Comparison of ENCODE assay signal across 21 mouse cellular contexts in genomic region chr13:101127808-101128207, GRCm38 (mm10).
"Had no signal": no experiment of that assay in that cellular context is flagged by ENCODE, and none has a peak within 500 bp of the region (broad histone marks: within the 10 kb centered on the region; RNA-seq: fewer than 3 reads in every experiment).

No protein-coding gene starts in this region.

- H3K27me3 ChIP-seq: liver, embryonic 15.5 days; lung, embryonic 15.5 days; midbrain, embryonic 13.5 days; midbrain, embryonic 15.5 days; neural tube, embryonic 12.5 days; stomach, embryonic 15.5 days had no signal

- H3K9me3 ChIP-seq: liver, embryonic 15.5 days; lung, embryonic 15.5 days; midbrain, embryonic 13.5 days; midbrain, embryonic 15.5 days; neural tube, embryonic 12.5 days; stomach, embryonic 15.5 days had no signal

- H3K27ac ChIP-seq: liver, embryonic 15.5 days; lung, embryonic 15.5 days; macrophage; midbrain, embryonic 13.5 days; midbrain, embryonic 15.5 days; neural tube, embryonic 12.5 days; stomach, embryonic 15.5 days; stomach, postnatal 0 days had no signal

- H3K4me3 ChIP-seq: liver, embryonic 15.5 days; lung, embryonic 15.5 days; midbrain, embryonic 13.5 days; midbrain, embryonic 15.5 days; neural tube, embryonic 12.5 days; stomach, embryonic 15.5 days had no signal

- H3K4me2 ChIP-seq: liver, embryonic 15.5 days; lung, embryonic 15.5 days; midbrain, embryonic 11.5 days; midbrain, embryonic 13.5 days; midbrain, embryonic 15.5 days; neural tube, embryonic 12.5 days; stomach, embryonic 15.5 days had no signal

- DNase-seq: liver, postnatal 0 days; lung, adult 2 months; lung, postnatal 14 days; lung, postnatal 36 days; right cerebral cortex, adult 18-20 months; right cerebral cortex, postnatal 25 days; right cerebral cortex, postnatal 4 days; spleen, adult 18-20 months; thymus, adult 2 months; thymus, postnatal 25 days; thymus, postnatal 4 days had no signal

- H3K9ac ChIP-seq: liver, embryonic 15.5 days; liver, postnatal 0 days; lung, embryonic 15.5 days; midbrain, embryonic 13.5 days; midbrain, embryonic 15.5 days; neural tube, embryonic 12.5 days; stomach, embryonic 15.5 days had no signal

- H3K4me1 ChIP-seq: liver, embryonic 15.5 days; lung, embryonic 15.5 days; midbrain, embryonic 13.5 days; midbrain, embryonic 15.5 days; neural tube, embryonic 12.5 days; stomach, embryonic 15.5 days had no signal

- H3K36me3 ChIP-seq: liver, embryonic 15.5 days; lung, embryonic 15.5 days; midbrain, embryonic 13.5 days; midbrain, embryonic 15.5 days; neural tube, embryonic 12.5 days; stomach, embryonic 15.5 days had no signal

- ATAC-seq: liver, postnatal 0 days; lung, postnatal 0 days; midbrain, embryonic 13.5 days; midbrain, embryonic 15.5 days had no signal
